Mouse (Mus musculus) CH12.LX (cell line): ENCODE data around the gene Ahnak. TPM values are rescaled to one million over a fixed set of nuclear protein-coding genes. Genes with fewer than 3 reads are reported as not detected.
A peak's percentile ranks its signal among the peaks of the same experiment; 100 is the strongest.

ENCODE experiments used
- DNase-seq: peaks from one replicate; pipeline ENCODE4 v3.0.0-alpha.2; 2013; ENCODE audit errors: extremely low read depth
- H3K27ac ChIP-seq: 2 replicates; pipeline ENCODE4 v1.5.1; 2012; ENCODE audit warnings: low read depth, mild to moderate bottlenecking, control low read depth, moderate library complexity; ENCODE audit not compliant: insufficient read depth
- H3K27me3 ChIP-seq: replicated peaks from 2 replicates; pipeline ENCODE3; 2012; ENCODE audit warnings: inconsistent platforms
- H3K36me3 ChIP-seq, 2 experiments: replicated peaks in 1 of 2; 2 replicates each; pipeline versions ENCODE3 to v1.6.1; 2012; ENCODE audit warnings: inconsistent platforms in 1 of 2, low read length in 1 of 2, mild to moderate bottlenecking in 1 of 2, mixed read lengths in 1 of 2, moderate library complexity in 1 of 2; ENCODE audit not compliant: control insufficient read depth in 1 of 2, insufficient read depth in 1 of 2
- H3K4me1 ChIP-seq, 2 experiments: 2 replicates each; pipeline ENCODE4 v1.6.1; 2012; ENCODE audit warnings: inconsistent platforms in 1 of 2, moderate library complexity in 1 of 2; ENCODE audit not compliant: insufficient read depth in 2 of 2, control insufficient read depth in 1 of 2
- H3K4me2 ChIP-seq: 2 replicates; pipeline ENCODE4 v1.6.1; 2012; ENCODE audit warnings: low read depth, mild to moderate bottlenecking, control low read depth; ENCODE audit not compliant: poor library complexity, insufficient read depth, severe bottlenecking
- H3K4me3 ChIP-seq, 3 experiments: fragments of 150-350 bp in 1 of 3; sonication (generic) in 1 of 3; replicated peaks in 1 of 3; 2 replicates each; pipeline versions ENCODE3 to v1.5.1; 2011 to 2012; ENCODE audit warnings: low read depth in 2 of 3, low read length in 2 of 3, mild to moderate bottlenecking in 2 of 3, moderate library complexity in 2 of 3, control low read depth in 1 of 3, improper control_type of control experiment in 1 of 3, inconsistent platforms in 1 of 3, mixed read lengths in 1 of 3; ENCODE audit not compliant: poor library complexity in 1 of 3
- H3K79me2 ChIP-seq: replicated peaks from 2 replicates; pipeline ENCODE4 v1.6.1; 2012; ENCODE audit warnings: mild to moderate bottlenecking, moderate library complexity; ENCODE audit not compliant: control insufficient read depth, poor library complexity, insufficient read depth, severe bottlenecking; ENCODE audit errors: extremely low read depth
- H3K9ac ChIP-seq: 2 replicates; pipeline ENCODE4 v1.6.1; 2012; ENCODE audit warnings: low read depth, mild to moderate bottlenecking, control low read depth, moderate library complexity; ENCODE audit not compliant: insufficient read depth
- H3K9me3 ChIP-seq: replicated peaks from 2 replicates; pipeline ENCODE3; 2012; ENCODE audit warnings: low read length, inconsistent platforms, mixed read lengths
- BHLHE40 ChIP-seq: IDR thresholded peaks from 2 replicates; pipeline ENCODE4 v1.6.1; 2011; ENCODE audit warnings: mild to moderate bottlenecking, low read depth, low read length, improper control_type of control experiment
- CHD1 ChIP-seq: IDR thresholded peaks from 2 replicates; pipeline ENCODE4 v1.6.1; 2012; ENCODE audit warnings: low read depth, low read length, improper control_type of control experiment, inconsistent platforms
- CHD2 ChIP-seq: IDR thresholded peaks from 2 replicates; pipeline ENCODE4 v1.6.1; 2011; ENCODE audit warnings: low read length, improper control_type of control experiment
- CTCF ChIP-seq, 2 experiments: IDR thresholded peaks in 1 of 2; conservative IDR thresholded peaks in 1 of 2; 2 replicates each; pipeline ENCODE4 v1.5.1; 2011 to 2012; ENCODE audit warnings: low read depth in 2 of 2, low read length in 2 of 2, improper control_type of control experiment in 1 of 2, inconsistent platforms in 1 of 2, mild to moderate bottlenecking in 1 of 2, moderate library complexity in 1 of 2
- E2F4 ChIP-seq: IDR thresholded peaks from 2 replicates; pipeline ENCODE4 v1.6.1; 2011; ENCODE audit warnings: low read depth, low read length, improper control_type of control experiment; ENCODE audit not compliant: insufficient replicate concordance
- ELF1 ChIP-seq: IDR thresholded peaks from 2 replicates; pipeline ENCODE4 v1.6.1; 2014; ENCODE audit warnings: low read depth, mild to moderate bottlenecking, inconsistent platforms, low read length, improper control_type of control experiment
- EP300 ChIP-seq: IDR thresholded peaks from 2 replicates; pipeline ENCODE4 v1.6.1; 2011; ENCODE audit warnings: low read length, improper control_type of control experiment
- ETS1 ChIP-seq: conservative IDR thresholded peaks from 2 replicates; pipeline ENCODE4 v1.6.1; 2012; ENCODE audit warnings: low read depth, mild to moderate bottlenecking, inconsistent platforms, low read length, improper control_type of control experiment, moderate library complexity
- GABPA ChIP-seq: IDR thresholded peaks from 2 replicates; pipeline ENCODE4 v1.6.1; 2012; ENCODE audit warnings: low read depth, low read length, improper control_type of control experiment, inconsistent platforms; ENCODE audit not compliant: insufficient replicate concordance
- HCFC1 ChIP-seq: IDR thresholded peaks from 2 replicates; pipeline ENCODE4 v1.6.1; 2012; ENCODE audit warnings: low read depth, mild to moderate bottlenecking, inconsistent platforms, low read length, improper control_type of control experiment
- IRF4 ChIP-seq: IDR thresholded peaks from 2 replicates; pipeline ENCODE4 v1.6.1; 2014; ENCODE audit warnings: low read depth, mild to moderate bottlenecking, inconsistent platforms, low read length, improper control_type of control experiment
- JUN ChIP-seq: IDR thresholded peaks from 2 replicates; pipeline ENCODE4 v1.6.1; 2011; ENCODE audit warnings: low read depth, mild to moderate bottlenecking, low read length, improper control_type of control experiment, moderate library complexity; ENCODE audit not compliant: insufficient read depth
- JUND ChIP-seq: conservative IDR thresholded peaks from 2 replicates; pipeline ENCODE4 v1.6.1; 2011; ENCODE audit warnings: low read depth, low read length, improper control_type of control experiment
- KAT2A ChIP-seq: IDR thresholded peaks from 2 replicates; pipeline ENCODE4 v1.6.1; 2012; ENCODE audit warnings: low read length, improper control_type of control experiment, inconsistent platforms; ENCODE audit not compliant: insufficient replicate concordance
- MAFK ChIP-seq: IDR thresholded peaks from 2 replicates; pipeline ENCODE4 v1.6.1; 2011; ENCODE audit warnings: low read length, improper control_type of control experiment; ENCODE audit not compliant: insufficient replicate concordance
- MAX ChIP-seq: IDR thresholded peaks from 2 replicates; pipeline ENCODE4 v1.6.1; 2011; ENCODE audit warnings: low read length, improper control_type of control experiment
- MAZ ChIP-seq: IDR thresholded peaks from 2 replicates; pipeline ENCODE4 v1.6.1; 2012; ENCODE audit warnings: low read depth, mild to moderate bottlenecking, inconsistent platforms, low read length, improper control_type of control experiment, moderate library complexity
- MEF2A ChIP-seq: IDR thresholded peaks from 2 replicates; pipeline ENCODE4 v1.6.1; 2014; ENCODE audit warnings: low read depth, mild to moderate bottlenecking, inconsistent platforms, low read length, improper control_type of control experiment, borderline replicate concordance
- MXI1 ChIP-seq: IDR thresholded peaks from 2 replicates; pipeline ENCODE4 v1.6.1; 2011; ENCODE audit warnings: mild to moderate bottlenecking, low read depth, low read length, improper control_type of control experiment
- MYC ChIP-seq: IDR thresholded peaks from 2 replicates; pipeline ENCODE4 v1.6.1; 2011; ENCODE audit warnings: low read depth, mild to moderate bottlenecking, improper control_type of control experiment, low read length
- NELFE ChIP-seq: IDR thresholded peaks from 2 replicates; pipeline ENCODE4 v1.6.1; 2011; ENCODE audit warnings: low read depth, low read length, improper control_type of control experiment
- NRF1 ChIP-seq: IDR thresholded peaks from 2 replicates; pipeline ENCODE4 v1.6.1; 2014; ENCODE audit warnings: low read depth, mild to moderate bottlenecking, inconsistent platforms, low read length, improper control_type of control experiment, moderate library complexity
- PAX5 ChIP-seq: IDR thresholded peaks from 2 replicates; pipeline ENCODE4 v1.6.1; 2012; ENCODE audit warnings: low read length, inconsistent platforms, mixed read lengths
- POLR2A ChIP-seq: IDR thresholded peaks from 2 replicates; pipeline ENCODE4 v1.6.1; 2011; ENCODE audit warnings: low read depth, mild to moderate bottlenecking, improper control_type of control experiment, low read length
- POLR2AphosphoS2 ChIP-seq: IDR thresholded peaks from 2 replicates; pipeline ENCODE4 v1.6.1; 2011; ENCODE audit warnings: low read depth, low read length, improper control_type of control experiment
- RAD21 ChIP-seq: IDR thresholded peaks from 2 replicates; pipeline ENCODE4 v1.6.1; 2011; ENCODE audit warnings: low read depth, mild to moderate bottlenecking, low read length, improper control_type of control experiment, moderate library complexity
- RCOR1 ChIP-seq: conservative IDR thresholded peaks from 2 replicates; pipeline ENCODE4 v1.6.1; 2012; ENCODE audit warnings: low read depth, mild to moderate bottlenecking, inconsistent platforms, low read length, improper control_type of control experiment
- SIN3A ChIP-seq: IDR thresholded peaks from 2 replicates; pipeline ENCODE4 v1.6.1; 2012; ENCODE audit warnings: low read length, improper control_type of control experiment, inconsistent platforms
- SMC3 ChIP-seq: IDR thresholded peaks from 2 replicates; pipeline ENCODE4 v1.6.1; 2011; ENCODE audit warnings: low read depth, low read length, improper control_type of control experiment
- TBP ChIP-seq: conservative IDR thresholded peaks from 2 replicates; pipeline ENCODE4 v1.6.1; 2011; ENCODE audit warnings: low read depth, low read length, improper control_type of control experiment
- TCF12 ChIP-seq: IDR thresholded peaks from 2 replicates; pipeline ENCODE4 v1.6.1; 2014; ENCODE audit warnings: low read depth, mild to moderate bottlenecking, inconsistent platforms, low read length, improper control_type of control experiment
- UBTF ChIP-seq: IDR thresholded peaks from 2 replicates; pipeline ENCODE4 v1.6.1; 2012; ENCODE audit warnings: low read depth, mild to moderate bottlenecking, inconsistent platforms, low read length, improper control_type of control experiment, moderate library complexity
- USF1 ChIP-seq: IDR thresholded peaks from 2 replicates; pipeline ENCODE4 v1.6.1; 2014; ENCODE audit warnings: low read depth, mild to moderate bottlenecking, inconsistent platforms, low read length, improper control_type of control experiment
- USF2 ChIP-seq: conservative IDR thresholded peaks from 2 replicates; pipeline ENCODE4 v1.6.1; 2011; ENCODE audit warnings: low read depth, low read length, improper control_type of control experiment
- ZC3H11A ChIP-seq: IDR thresholded peaks from 2 replicates; pipeline ENCODE4 v1.6.1; 2012; ENCODE audit warnings: low read depth, mild to moderate bottlenecking, inconsistent platforms, low read length, improper control_type of control experiment
- ZKSCAN1 ChIP-seq: IDR thresholded peaks from 2 replicates; pipeline ENCODE4 v1.6.1; 2012; ENCODE audit warnings: low read depth, inconsistent platforms, low read length, improper control_type of control experiment, borderline replicate concordance
- ZMIZ1 ChIP-seq: IDR thresholded peaks from 2 replicates; pipeline ENCODE4 v1.6.1; 2012; ENCODE audit warnings: low read depth, mild to moderate bottlenecking, inconsistent platforms, low read length, improper control_type of control experiment
- ZNF384 ChIP-seq: IDR thresholded peaks from 2 replicates; pipeline ENCODE4 v1.6.1; 2012; ENCODE audit warnings: low read depth, low read length, improper control_type of control experiment, inconsistent platforms
- dilution Hi-C: fragments of 300-500 bp; cut with MboI; formaldehyde crosslinking; loops from 2 replicates; pipeline ENCODE4 v1.14.3; 2020; ENCODE audit warnings: low sequenced_read_pairs; ENCODE audit not compliant: extremely low pct_unique_long_range_greater_than_20kb, extremely low pct_ligation_motif_present
- in situ Hi-C: fragments of 300-500 bp; cut with MboI; formaldehyde crosslinking; loops from 3 replicates; pipeline ENCODE4 v1.14.3; 2019; ENCODE audit warnings: low sequenced_read_pairs, low pct_ligation_motif_present, low pct_unique_long_range_greater_than_20kb, mixed read lengths
- polyA plus RNA-seq: library from polyadenylated mRNA; unstranded; fragments of >175 nt; gene quantifications from 2 replicates; pipeline ENCODE4 v1.2.1, GENCODE M21; 2012; ENCODE audit warnings: low read depth; ENCODE audit not compliant: insufficient read length
- total RNA-seq, 2 experiments: library from RNA; depleted of rRNA; stranded (reverse); fragments of 300-350 nt in 1 of 2; fragments of >200 nt in 1 of 2; gene quantifications; 2 replicates each; pipeline ENCODE4 v1.2.3; 2012 to 2014

Gene Ahnak
- total and polyA plus RNA-seq, 3 experiments: 1.7 to 21.7 (median 1.8) TPM

DNA sequence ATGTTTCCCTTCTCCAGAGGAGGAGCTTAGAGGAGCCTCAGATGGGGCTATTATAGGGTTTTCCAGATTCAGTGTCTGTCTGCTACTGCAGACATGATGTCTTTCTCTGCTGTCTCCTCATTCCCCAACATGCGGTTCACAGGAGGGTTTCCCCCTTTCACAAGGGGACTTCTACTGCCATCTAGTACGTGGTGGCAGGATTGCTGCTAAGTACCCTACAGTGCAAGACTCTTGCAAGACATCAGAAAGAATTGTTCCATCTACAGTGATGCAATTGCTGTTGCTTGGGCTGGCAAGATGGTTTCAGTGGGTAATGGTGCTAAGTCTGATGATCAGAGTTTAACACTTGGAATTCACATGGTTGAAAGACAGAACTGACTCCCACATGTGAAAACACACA lies 66.1 kb downstream of the Ahnak start:
- Histone ChIP-seq H3K9ac (peak overlapping the region; percentile 25; the same call in 1 of the 2 replicates), H3K27me3 (no peaks in the 10 kb centered on the region), H3K9me3 (no peaks in the 10 kb centered on the region), H3K4me2 (no peak overlapping the region), H3K36me3 (no peaks in the 10 kb centered on the region), H3K27ac (no peak overlapping the region), H3K79me2 (no peaks in the 10 kb centered on the region), H3K4me3 (no peak overlapping the region), H3K4me1 (peaks cover 23 to 70% of the 10 kb centered on the region in 2 experiments)
- DNase-seq: peak; percentile 91
- TF ChIP-seq CTCF (conservative IDR thresholded peaks at IDR 0.05 in 1 of 2, IDR thresholded peaks at IDR 0.05 in 1 of 2; ENCODE audit: low read depth in 2 of 2, low read length in 2 of 2): peak; percentile 17 to 91; a peak in 2 of 4 replicates
- TF ChIP-seq ZNF384: no peak
- TF ChIP-seq SIN3A: peak; percentile 51; the same call in 1 of the 2 replicates
- TF ChIP-seq TCF12: peak; percentile 58; the same call in 1 of the 2 replicates
- peak; percentile 72 for TF ChIP-seq ZC3H11A
- no peak for TF ChIP-seq USF2
- no peak for TF ChIP-seq KAT2A
- TF ChIP-seq ELF1: no peak
- TF ChIP-seq EP300: peak; percentile 60
- TF ChIP-seq NRF1: peak; percentile 23; the same call in 1 of the 2 replicates
- TF ChIP-seq CHD2: no peak
- TF ChIP-seq JUND: no peak
- TF ChIP-seq MXI1: peak; percentile 40; the same call in 1 of the 2 replicates
- no peak for TF ChIP-seq TBP
- TF ChIP-seq UBTF: no peak
- TF ChIP-seq ETS1: peak; percentile 42; the same call in 1 of the 2 replicates
- no peak for TF ChIP-seq CHD1
- TF ChIP-seq MEF2A: peak; percentile 74
- TF ChIP-seq RAD21: peak; percentile 88
- 0 out of 2 replicates have a peak, but pooled peaks have one; percentile 56 for TF ChIP-seq E2F4
- TF ChIP-seq BHLHE40: no peak
- no peak for TF ChIP-seq ZMIZ1
- TF ChIP-seq POLR2AphosphoS2: no peak
- TF ChIP-seq IRF4: peak; percentile 84
- no peak for TF ChIP-seq GABPA
- no peak for TF ChIP-seq POLR2A
- no peak for TF ChIP-seq MAFK
- no peak for TF ChIP-seq PAX5
- no peak for TF ChIP-seq ZKSCAN1
- TF ChIP-seq JUN: 0 out of 2 replicates have a peak, but pooled peaks have one; percentile 10
- TF ChIP-seq NELFE: peak; percentile 33; the same call in 1 of the 2 replicates
- peak; percentile 96 for TF ChIP-seq SMC3
- peak; percentile 98 for TF ChIP-seq MYC
- TF ChIP-seq USF1: no peak
- no peak for TF ChIP-seq RCOR1
- 0 out of 2 replicates have a peak, but pooled peaks have one; percentile 43 for TF ChIP-seq MAZ
- TF ChIP-seq MAX: peak; percentile 83
- peak; percentile 16; the same call in 1 of the 2 replicates for TF ChIP-seq HCFC1
- in situ Hi-C loops: loop anchor here (10.0 kb wide), 1 partner anchor 60 kb away; no protein-coding TSS in a partner anchor
- dilution Hi-C loops: no loop called here
